Mouse (Mus musculus): ENCODE results near the gene Ptprt.

Ptprt gene

GRCm38 (mm10) chr2:161944689-161945088, 716.3 kb downstream of the Ptprt start:
- no peak for DNase-seq (ENCODE audit: low spot score)

- no peak for DNase-seq (ENCODE audit: low spot score)
These were observed 719.0 kb downstream of the Ptprt start for GRCm38 (mm10) chr2:161941991-161942390.

- no peak for DNase-seq (ENCODE audit: low spot score)
These were observed 753.7 kb downstream of the Ptprt start for GRCm38 (mm10) chr2:161907214-161907613.

DNA sequence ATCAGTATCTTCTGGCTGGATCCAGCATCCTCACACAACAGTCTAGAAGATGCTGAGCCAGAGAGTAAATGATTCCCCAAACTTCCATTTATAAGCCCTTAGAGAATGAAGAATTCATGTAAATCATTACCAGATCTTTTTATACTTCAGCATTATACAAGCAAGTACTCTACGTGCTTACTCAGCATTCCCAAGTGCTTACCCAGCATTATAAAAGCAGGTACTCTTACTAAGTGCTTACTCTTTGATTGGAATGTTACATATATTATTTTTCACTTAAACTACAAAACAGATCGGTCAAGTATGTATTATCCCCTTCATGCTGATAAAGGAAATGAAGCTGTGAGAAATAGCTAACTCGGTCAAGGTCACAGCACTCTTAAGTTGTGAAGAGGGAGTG, 758.8 kb downstream of the Ptprt start:
- DNase-seq (ENCODE audit: low spot score) = no peak

GRCm38 (mm10) chr2:161884446-161884845, 776.5 kb downstream of the Ptprt start:
- no peak for DNase-seq (ENCODE audit: low spot score)

DNA sequence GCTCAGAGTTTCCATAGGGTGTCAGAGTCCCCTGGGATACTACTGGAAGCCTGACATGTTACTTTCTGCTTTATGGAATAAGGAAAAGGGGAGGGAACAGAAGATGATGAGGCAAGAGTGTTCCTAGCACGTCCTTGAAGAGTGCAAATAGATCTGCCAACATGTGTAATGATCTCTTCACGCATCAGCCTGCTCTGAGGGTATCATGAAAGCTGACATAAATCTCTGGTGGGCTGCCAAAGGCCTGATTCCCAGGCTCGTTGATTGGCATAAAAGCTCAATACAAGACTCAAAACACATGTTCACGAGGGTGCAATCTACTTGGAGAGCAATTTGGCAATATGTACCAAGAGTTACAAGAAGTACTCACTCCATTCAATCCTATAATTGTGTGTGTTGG, 778.4 kb downstream of the Ptprt start:
- no peak for DNase-seq (ENCODE audit: low spot score)

DNA sequence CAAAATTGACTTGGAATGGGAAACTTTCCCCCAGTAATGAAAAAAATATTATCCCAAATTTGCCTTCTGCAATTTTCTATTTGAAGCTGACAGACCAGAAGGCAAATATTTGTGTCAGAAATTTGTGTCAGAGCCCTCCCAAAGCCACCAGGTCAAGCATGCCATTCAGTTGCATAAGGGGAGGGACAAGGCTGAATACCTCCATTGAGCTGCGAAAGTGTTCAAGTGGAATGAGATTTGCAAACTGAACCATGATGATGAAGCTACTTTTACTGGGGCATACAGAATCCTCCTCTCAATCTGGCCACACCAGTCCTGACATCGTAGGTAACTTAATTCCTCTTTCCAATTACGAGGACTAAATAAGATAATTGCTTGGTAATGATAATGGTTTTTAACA, 780.0 kb downstream of the Ptprt start:
- DNase-seq (ENCODE audit: low spot score) = no peak

- no peak for DNase-seq (ENCODE audit: low spot score)
These were observed 795.7 kb downstream of the Ptprt start for GRCm38 (mm10) chr2:161865231-161865630.

- DNase-seq (ENCODE audit: low spot score) = no peak
These were observed 802.1 kb downstream of the Ptprt start for GRCm38 (mm10) chr2:161858813-161859212.

- DNase-seq (ENCODE audit: low spot score) = no peak
These were observed 802.6 kb downstream of the Ptprt start for GRCm38 (mm10) chr2:161858361-161858760.

- DNase-seq (ENCODE audit: low spot score) = no peak
These were observed 825.9 kb downstream of the Ptprt start for GRCm38 (mm10) chr2:161835001-161835400.

GRCm38 (mm10) chr2:161833846-161834245, 827.1 kb downstream of the Ptprt start:
- DNase-seq (ENCODE audit: low spot score) = no peak

- no peak for DNase-seq (ENCODE audit: low spot score)
These were observed 847.6 kb downstream of the Ptprt start for GRCm38 (mm10) chr2:161813326-161813725.

GRCm38 (mm10) chr2:161808086-161808801, 852.7 kb downstream of the Ptprt start:
- peak; percentile 47 for DNase-seq (ENCODE audit: low spot score)

GRCm38 (mm10) chr2:161806287-161807007, 854.5 kb downstream of the Ptprt start:
- no peak for DNase-seq (ENCODE audit: low spot score)

GRCm38 (mm10) chr2:161799946-161800345, 861.0 kb downstream of the Ptprt start:
- peak; percentile 73 for DNase-seq (ENCODE audit: low spot score)

DNA sequence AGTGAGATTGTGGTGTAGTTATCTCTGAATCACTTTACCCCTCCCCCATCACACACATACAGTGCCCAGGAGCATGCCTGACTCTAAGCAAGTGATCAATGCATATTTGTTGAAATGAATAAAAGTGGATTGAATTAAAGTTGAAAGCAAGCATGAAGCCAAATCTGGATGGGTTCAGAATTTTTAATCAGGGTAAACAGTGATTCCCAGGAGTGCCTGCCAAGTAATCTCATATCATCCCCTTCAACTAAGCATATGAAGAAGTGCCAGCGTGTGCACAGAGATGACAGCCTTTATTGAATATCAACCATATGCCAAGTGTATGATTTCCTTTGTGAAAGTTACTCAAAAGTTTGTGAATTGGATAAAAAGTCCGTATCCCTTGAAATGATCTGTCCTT, 893.4 kb downstream of the Ptprt start:
- no peak for DNase-seq (ENCODE audit: low spot score)

- no peak for DNase-seq (ENCODE audit: low spot score)
These were observed 947.9 kb downstream of the Ptprt start for GRCm38 (mm10) chr2:161713024-161713423.

DNA sequence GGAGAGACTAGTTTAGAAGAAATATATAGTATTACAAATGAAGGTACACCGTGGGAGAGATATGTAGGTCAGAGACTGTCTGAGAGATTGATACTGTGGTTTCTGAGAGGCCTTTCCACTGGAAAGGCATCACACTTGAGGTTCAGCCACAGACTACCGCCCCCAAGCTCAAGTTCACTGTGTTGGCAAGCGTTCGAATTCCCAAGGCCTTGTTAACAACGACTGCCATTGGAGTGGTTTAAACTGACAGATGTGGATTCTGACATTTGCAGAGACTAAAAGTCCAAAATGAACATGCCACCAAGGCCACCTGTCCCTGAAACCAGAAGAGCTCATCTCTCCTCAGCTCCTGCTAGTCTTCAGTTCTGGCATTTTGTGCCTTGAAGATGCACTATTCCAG, 951.6 kb downstream of the Ptprt start:
- DNase-seq (ENCODE audit: low spot score) = no peak

DNA sequence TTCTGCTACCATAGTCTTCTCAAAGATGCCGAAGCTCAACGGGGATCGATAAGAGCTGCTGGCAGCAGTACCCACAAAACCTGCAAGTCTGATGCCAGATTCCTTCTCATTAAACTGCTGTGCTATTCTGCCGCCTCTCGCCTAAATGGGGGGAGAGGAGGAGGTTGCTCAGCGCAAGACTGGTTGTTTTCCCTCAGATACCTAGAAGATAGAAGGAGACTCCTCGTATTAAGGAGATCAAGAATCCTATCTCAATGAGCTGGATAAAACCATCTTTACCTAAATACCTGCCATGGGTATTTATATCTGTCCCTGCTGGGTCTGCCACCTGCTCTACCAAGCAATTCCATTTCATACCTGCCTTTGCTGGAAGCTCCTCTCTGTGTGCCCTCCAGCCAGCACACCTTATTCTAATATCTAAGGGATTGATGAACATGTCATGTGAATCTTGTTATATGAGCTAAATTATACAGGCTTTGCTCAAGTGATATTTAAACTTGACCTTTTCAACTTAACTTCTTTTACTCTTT, 954.5 kb downstream of the Ptprt start:
- no peak for DNase-seq (ENCODE audit: low spot score)

DNA sequence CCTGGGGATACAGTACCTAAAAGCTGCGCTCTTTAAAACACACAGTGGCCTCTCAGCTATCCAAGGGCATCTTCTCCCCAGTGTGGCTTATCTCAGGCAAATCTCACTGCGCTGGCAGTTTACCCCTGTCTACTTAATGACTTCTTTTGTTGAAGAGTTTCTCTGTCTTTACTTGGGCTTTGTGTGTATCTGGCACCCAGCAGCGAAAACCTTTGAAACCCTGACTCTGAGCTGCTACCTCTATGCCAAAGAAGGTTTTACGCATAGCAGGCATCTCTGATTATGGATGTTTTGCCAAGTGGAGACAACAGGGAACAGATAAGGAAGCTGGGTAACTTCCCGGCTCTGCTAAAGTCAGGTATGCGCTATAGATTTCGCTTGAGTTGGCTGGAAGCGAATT, 956.1 kb downstream of the Ptprt start:
- DNase-seq (ENCODE audit: low spot score) = no peak

DNA sequence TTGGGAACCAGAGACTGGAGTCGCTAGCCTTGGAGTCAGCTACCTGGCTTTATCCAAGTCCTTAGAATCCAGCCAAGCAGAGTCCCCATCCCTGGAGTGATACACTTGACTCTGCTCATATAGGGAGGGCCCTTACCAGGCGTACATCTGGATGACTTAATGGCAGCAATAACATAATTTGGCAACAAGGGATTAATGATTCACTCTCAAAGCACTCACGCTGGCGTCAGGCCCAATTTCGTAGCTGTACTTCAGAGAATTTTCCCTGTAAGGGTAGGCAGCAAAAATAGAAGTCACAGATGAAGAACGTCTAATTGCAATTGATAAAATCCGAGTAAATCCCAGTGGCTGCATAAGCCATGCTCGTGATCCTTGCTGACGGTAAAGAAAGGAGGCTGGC, 956.5 kb downstream of the Ptprt start:
- peak; percentile 11 for DNase-seq (ENCODE audit: low spot score)

- DNase-seq (ENCODE audit: low spot score) = no peak
These were observed 965.1 kb downstream of the Ptprt start for GRCm38 (mm10) chr2:161695819-161696218.

All from layer of hippocampus, adult 11-12 months (tissue).